Mouse (Mus musculus) heart, adult 11 months (tissue): ENCODE results near the gene Il18rap.

Experiments
- DNase-seq: peaks from one replicate; pipeline ENCODE4 v3.0.0; 2022

Gene Il18rap

GRCm38 (mm10) chr1:40546645-40547044 is 31.5 kb downstream of the Il18rap start:
- no peak for DNase-seq

GRCm38 (mm10) chr1:40547064-40547572 is 32.0 kb downstream of the Il18rap start:
- DNase-seq: no peak

DNA sequence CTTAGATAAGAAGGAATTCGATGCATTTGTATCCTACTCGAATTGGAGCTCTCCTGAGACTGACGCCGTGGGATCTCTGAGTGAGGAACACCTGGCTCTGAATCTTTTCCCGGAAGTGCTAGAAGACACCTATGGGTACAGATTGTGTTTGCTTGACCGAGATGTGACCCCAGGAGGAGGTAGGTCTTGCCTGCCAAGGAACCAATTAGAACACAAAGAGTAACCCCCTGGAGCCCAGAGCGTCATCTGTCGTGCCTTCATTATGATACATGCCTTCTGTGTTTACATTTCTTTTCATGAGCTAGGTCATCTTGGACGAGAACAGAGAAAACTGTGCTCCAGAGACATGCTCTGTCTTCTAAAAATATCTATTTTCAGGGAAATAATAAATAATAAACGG is 32.6 kb downstream of the Il18rap start:
- no peak for DNase-seq

GRCm38 (mm10) chr1:40569374-40569773 is 54.2 kb downstream of the Il18rap start:
- no peak for DNase-seq

DNA sequence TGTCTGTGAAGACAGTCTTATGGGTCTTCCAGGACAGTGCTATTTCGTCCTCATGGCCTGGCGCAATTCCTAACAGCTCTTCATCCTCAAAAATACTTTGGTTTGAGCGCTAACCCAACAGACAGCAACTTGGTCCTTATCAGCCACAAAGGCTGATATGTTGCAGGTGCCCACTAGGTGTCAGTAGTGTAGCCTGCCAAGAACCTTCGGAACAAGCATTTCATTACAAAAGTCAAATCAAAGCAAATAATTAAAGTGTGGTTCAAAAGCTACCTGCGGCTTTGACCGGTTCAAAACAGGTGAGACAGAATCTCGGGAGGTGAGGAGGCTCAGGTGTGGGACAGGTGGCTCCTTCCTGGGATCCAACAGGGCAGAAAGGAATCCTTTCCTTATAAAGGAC is 64.6 kb downstream of the Il18rap start, which contains the start of gene Slc9a4:
Gene Slc9a4, plus strand, starts transcription at position 298 of the 400 bp plus-strand sequence.
- peak; percentile 73 for DNase-seq

GRCm38 (mm10) chr1:40580269-40580668 is 65.1 kb downstream of the Il18rap start:
- peak; percentile 73 for DNase-seq

GRCm38 (mm10) chr1:40586776-40587175 is 71.6 kb downstream of the Il18rap start:
- DNase-seq: peak; percentile 90

GRCm38 (mm10) chr1:40590931-40591330 is 75.8 kb downstream of the Il18rap start:
- no peak for DNase-seq

GRCm38 (mm10) chr1:40597822-40598221 is 82.7 kb downstream of the Il18rap start:
- DNase-seq: peak; percentile 79

GRCm38 (mm10) chr1:40599661-40600060 is 84.5 kb downstream of the Il18rap start:
- peak; percentile 90 for DNase-seq

GRCm38 (mm10) chr1:40600394-40601327 is 85.5 kb downstream of the Il18rap start:
- peak; percentile 94 for DNase-seq
